Mouse (Mus musculus) thymus, postnatal 0 days (tissue): ENCODE data around the gene Trim15. TPM values are rescaled to one million over a fixed set of nuclear protein-coding genes. Genes with fewer than 3 reads are reported as not detected.
"Not testable (repeated sequence)": the region's sequence is repeated elsewhere in the genome, so short reads cannot be mapped to it uniquely, and the experiment has no call there.

Experiments used
- DNase-seq: peaks from one replicate; pipeline ENCODE4 v3.0.0-alpha.2; 2015; ENCODE audit warnings: low spot score
- polyA plus RNA-seq: library from polyadenylated mRNA; unstranded; fragments of >200 nt; fragmentation: Nextera tagmentation; extraction: Ambion mirVana; gene quantifications from 2 replicates; pipeline ENCODE4 v1.2.1, GENCODE M21; 2015

Gene Trim15
- 0.08 and 0.09 TPM in 2 replicates for polyA plus RNA-seq

DNA sequence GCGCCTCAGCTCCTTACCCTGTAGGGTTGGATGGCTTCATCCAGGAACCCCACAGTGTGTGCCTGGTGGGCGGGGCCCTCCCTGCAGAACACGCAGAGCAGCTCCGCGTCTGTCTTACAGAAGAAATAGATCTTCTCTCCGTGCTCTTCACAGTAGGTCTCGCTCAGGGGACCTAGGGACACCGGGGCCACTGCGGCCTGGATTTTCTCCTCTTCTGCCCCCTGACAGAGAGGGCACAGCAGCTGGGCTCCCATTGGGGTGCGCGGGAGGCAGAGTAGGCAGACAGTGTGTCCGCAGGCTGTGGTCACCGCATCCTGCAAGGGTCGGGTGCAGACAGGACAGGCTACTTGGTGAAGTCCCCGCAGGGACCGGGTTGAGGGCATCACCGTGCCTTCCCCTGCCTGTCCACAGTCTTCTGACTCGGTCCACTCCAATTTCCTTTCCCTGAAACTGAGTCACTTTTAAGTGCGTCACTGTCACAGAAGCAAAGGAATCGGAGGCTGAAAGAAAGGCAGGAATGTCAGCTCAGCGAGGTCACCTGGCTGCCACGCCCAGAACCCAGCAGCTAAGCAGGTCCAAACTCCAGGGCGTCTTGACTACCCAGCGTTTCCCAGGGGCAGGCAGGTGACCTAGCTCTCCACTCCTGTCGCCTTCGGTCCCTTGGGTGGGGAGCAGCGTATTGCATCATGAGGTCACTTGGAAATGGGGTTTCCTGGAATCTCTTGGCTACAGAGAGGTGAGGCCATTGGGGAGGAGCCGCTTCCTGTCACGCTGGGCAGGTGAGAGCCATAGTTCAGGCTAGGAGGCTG lies at the start of gene Trim15:
Gene Trim15, minus strand, starts transcription at position 492 of the 809 bp plus-strand sequence.
- no peak for DNase-seq

DNA sequence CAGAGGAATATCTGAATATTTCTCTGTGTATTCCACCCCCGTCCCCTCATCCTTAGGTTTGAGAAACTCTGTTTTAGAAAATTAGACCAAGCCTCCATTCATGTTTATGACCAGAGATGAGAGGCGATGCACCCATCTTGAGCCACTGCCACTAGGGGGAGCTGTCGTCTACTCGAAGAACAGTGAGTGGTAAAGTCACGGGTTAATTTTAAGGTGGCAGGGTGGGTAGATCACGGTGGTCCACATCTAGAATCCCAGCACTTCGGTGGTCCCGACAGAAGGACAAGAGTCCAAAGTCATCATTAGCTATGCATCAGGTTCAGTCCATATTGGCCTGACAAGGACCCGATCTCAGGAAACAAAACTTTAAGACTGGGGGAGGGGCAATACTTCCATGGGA lies 48.1 kb upstream of the Trim15 start:
- DNase-seq: peak; percentile 63

DNA sequence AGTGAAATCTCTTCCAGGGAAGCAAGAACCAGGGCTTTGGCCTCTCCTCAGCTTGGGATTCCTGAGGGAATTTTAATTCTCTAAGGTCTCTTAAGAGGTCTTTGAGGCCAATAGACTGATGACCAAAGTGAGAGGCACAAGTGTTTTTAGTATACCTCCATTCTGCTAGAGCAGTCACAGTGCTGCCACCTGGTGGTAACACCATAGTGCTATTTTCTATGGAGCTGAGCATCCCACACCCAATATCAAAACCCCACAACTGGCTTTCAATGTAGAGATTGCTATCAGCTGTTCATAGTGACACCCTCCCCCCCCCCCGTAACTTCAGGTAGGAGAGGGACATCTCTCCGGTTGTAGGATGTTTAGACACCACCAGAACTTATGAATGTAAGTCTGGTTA lies 47.1 kb upstream of the Trim15 start:
- peak; percentile 72 for DNase-seq

- no peak for DNase-seq
Observed at GRCm38 (mm10) chr17:36912031-36912430, 45.0 kb upstream of the Trim15 start.

DNA sequence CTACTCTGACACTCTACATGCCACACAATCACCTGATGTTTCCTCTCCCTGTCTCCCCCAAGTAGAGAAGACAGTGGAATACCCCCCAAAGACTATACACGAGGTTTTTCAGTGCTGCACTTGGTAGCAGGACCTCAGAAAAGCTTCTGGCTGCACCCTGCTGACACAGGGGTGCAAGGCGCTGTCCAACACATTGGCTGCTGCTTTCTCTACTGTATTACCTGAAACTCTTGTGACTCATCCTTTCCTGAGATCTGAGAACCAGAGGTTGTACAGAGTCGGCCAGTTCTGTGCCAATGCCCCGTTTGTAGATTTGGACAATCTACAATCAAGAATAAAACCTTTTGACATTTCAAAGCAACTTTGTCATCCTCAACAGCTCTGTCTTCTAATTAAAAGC lies 42.8 kb upstream of the Trim15 start:
- no peak for DNase-seq

- DNase-seq: no peak
Observed at GRCm38 (mm10) chr17:36908235-36908634, 41.2 kb upstream of the Trim15 start.

DNA sequence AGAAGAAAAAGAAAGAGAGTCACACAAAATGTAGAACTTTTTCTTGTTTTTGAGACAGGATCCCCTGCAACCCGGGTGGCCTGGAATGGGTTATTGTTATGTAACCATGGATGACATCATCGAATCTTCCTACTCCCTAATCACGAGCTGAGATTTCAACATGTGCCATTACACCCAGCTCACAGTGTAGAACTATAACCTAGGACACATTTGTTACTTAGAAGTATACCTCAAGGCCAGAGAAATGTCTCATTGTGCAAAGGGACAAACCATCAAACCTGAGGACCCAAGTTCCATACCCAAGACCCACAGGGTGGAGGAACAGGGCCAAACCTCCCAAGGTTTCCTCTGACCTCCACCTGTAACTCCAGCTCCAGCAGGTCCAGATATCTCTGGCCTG lies 36.6 kb upstream of the Trim15 start:
- DNase-seq: no peak

DNA sequence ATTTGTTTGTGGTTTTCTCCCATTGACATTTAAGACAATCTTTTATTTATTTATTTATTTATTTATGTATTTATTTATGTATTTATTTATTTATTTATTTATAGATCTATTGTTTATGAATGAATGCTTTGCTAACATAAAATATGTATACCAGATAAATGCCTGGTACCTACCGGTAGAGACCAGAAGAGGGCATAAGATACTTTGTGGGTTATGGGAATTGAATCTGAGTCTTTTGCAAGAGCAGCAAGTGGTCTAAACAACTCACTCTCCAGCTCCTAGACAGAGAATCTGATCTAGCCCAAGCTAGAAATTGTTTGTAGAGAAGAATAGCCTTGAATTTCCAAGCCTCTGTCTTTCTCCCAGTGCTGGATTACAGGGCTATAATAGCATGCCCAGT lies 33.7 kb upstream of the Trim15 start:
- DNase-seq: peak; percentile 5

DNA sequence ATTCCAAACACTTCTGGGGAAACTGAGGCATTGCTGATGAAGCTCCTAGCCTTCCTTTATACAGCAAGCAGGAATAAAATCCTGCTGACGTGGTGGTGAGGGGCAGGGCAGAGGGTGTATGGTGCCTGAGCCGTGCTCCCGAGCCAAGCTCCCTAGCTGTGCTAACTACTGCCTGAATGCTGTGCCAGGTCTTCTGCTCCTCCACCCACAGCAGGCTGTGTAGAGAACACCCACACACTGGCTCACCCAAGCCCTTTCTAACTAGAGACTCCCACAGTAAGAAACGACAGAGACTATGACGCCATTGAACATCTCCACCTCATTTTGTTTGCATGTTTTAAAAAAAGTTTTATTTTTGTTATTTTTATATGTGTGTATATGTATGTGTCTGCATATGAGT lies 33.0 kb upstream of the Trim15 start:
- no peak for DNase-seq

GRCm38 (mm10) chr17:36899376-36899775 lies 32.4 kb upstream of the Trim15 start:
- no peak for DNase-seq

DNA sequence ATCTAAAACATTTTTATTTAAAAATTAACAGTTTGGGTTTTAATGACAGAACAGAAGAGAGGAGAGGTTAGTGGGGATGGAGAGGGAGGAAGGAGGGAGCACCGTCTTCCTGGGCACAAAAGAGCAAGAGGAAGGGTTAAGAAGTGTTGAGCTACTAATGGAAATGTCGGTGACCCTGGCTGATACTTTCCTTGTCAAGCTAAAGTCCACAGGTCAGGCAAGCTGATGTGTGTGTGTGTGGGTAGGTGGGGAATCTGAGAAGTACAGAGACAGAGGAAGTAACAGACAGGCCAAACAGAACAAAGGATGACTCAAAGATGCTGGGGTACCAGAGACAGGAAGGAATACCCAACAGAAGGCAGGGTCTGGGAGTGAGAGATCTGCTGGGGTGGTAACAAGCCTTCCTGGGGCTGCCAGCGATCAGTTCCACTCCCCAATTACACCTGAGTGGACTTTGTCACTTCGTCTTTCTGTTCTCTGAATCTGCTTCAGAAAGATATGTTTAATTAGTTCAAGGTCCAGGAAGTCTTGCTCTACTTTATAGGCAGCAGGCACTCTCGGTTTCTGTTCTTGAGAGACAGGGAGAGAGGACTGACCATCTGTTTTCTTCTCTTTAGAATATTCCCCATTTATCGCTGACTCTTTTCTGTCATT lies 30.7 kb upstream of the Trim15 start, which contains the start of gene Trim31:
Gene Trim31, plus strand, starts transcription at position 567 of the 654 bp plus-strand sequence.
- no peak for DNase-seq

GRCm38 (mm10) chr17:36897065-36897464 lies 30.1 kb upstream of the Trim15 start:
- DNase-seq: no peak

- DNase-seq: no peak
Observed at GRCm38 (mm10) chr17:36896583-36896982, 29.6 kb upstream of the Trim15 start.

DNA sequence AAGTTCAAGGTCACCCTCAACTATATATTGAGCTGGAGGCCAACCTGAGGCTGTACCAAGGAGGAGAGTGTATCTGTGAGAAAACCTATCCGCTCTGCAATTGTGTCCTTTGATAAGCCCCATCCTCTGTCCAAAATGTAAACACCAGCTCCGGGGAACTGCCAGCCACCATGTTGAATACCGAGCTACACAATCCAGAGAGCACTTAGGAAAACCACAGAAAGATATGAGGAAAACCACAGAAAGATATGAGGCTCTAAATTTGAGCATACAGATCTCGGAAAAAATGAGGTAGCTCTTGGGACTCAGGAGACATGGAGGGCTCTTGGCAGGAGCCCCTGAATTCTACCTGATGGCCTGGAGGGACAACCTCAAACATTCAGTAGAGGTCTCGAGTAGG lies 26.4 kb upstream of the Trim15 start:
- no peak for DNase-seq

GRCm38 (mm10) chr17:36892362-36892761 lies 25.4 kb upstream of the Trim15 start:
- peak; percentile 40 for DNase-seq

- not testable (repeated sequence) for DNase-seq
Observed at GRCm38 (mm10) chr17:36891496-36891895, 24.5 kb upstream of the Trim15 start.

GRCm38 (mm10) chr17:36890073-36890903 lies 23.3 kb upstream of the Trim15 start, which contains the start of gene Trim40:
Gene Trim40 (minus strand): TSS chr17:36890123.
- no peak for DNase-seq

- no peak for DNase-seq
Observed at GRCm38 (mm10) chr17:36885132-36885790, 18.3 kb upstream of the Trim15 start.

DNA sequence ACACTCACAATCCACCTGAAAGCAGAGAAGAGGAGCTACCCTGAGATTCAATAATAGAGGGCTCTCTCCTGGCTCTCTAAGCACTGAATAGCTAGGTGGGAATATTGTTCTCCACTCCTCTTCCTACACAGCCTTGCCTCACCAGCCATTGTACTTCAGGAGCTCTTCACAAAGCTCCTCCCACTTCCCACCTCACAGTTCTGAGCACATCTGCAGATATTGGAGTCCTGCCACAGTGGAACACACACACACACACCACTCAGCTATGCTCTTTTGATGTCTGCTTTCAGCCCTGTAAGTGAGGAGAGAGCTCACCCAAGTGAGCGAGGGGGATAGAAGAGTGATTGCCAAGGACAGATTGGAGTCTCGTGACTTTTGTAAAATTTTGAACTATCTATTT lies 16.3 kb upstream of the Trim15 start:
- no peak for DNase-seq

DNA sequence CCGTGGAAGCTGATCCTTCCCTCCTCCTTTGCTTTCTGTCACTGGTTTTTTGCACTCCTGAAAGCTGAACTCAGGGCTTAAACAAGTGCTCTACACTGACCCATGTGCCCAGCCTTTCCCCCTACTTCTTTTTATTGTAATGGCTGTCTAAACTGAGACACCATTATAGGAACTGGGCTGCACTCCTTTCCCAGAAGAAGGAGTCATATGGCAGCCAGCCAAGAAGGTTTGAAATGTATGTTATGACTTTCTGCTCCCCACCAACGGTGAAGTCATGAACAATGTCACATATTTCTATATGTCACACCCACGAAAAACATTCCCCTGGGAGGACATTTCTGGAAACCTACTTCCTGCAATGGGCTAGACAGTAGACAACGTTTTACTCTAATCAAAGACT lies 7.6 kb upstream of the Trim15 start:
- DNase-seq: no peak
